Mouse (Mus musculus): Measurements from ENCODE around the gene Nr1h5. TPM values are rescaled to one million over a fixed set of nuclear protein-coding genes. Genes with fewer than 3 reads are reported as not detected.

Nr1h5 gene
- total RNA-seq, 2 experiments from 2014 or later, result not detected

DNA sequence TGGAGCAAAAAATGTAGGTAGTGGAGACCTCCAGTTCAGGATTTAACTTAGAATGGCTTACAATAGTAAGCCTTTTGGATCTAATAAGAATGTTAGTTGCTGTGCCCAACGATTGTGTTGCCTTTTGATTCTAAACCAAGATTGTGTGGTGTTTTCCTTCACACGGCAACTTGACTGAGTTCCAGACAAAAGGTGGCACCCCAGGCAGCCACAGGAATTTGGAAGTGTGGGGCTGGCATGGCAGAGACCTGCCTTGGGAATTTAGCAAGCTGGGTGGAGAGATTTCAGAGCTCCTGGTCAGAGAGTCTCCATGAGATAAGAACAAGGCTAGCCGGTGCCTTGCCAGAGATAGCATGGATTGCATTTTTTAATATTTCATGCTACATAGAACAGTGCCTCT, 8.3 kb downstream of the Nr1h5 start:
- Histone ChIP-seq H3K27ac (no peak overlapping the region), H3K4me3 (no peak overlapping the region)
- no peak for TF ChIP-seq CTCF (conservative IDR thresholded peaks at IDR 0.05)
- DNase-seq (ENCODE audit: low spot score in 2 of 2), result no peak

DNA sequence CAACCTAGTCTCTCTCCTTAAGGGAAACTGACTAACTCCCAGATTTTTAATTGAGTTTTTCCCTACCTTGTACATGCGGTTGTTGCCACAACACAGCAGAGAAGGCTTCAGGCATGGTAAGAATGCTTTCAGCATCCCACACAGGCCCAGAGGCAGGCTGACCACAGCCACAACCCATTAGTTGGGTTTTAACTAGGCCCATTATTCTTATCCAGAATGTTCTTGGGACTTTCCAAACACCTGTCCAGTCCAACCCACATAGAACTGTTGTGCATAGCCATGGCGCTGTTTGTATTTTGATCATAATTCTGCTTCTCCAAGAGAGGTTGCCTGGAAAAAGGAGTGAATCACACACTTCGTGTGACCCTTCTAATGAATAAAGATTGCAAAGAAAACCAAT, 8.8 kb downstream of the Nr1h5 start:
- no peak for DNase-seq (ENCODE audit: low spot score in 2 of 2)
- Histone ChIP-seq H3K4me3 (no peak overlapping the region), H3K27ac (no peak overlapping the region)
- no peak for TF ChIP-seq CTCF (conservative IDR thresholded peaks at IDR 0.05)

DNA sequence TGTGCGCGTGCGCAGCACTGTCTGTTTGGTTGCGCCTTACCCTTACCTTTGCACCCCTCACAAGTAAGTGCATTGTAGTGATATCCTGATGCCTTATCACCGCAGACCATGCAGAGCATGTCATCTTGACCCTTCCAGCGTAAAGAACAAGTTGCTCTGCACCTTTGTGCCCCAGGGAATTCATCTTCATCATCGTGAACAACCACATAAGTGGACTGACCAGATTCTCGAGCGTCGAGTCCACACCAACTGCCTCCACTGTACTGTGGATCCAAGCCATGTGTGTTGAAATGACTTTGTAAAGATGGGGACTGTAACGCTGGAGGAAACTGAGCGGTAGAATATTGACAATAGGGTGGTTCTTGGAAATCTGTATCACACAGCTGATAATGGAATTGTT, 9.5 kb downstream of the Nr1h5 start:
- no peak for TF ChIP-seq CTCF (conservative IDR thresholded peaks at IDR 0.05)
- DNase-seq (ENCODE audit: low spot score in 2 of 2), result no peak
- Histone ChIP-seq H3K4me3 (no peak overlapping the region), H3K27ac (no peak overlapping the region)

DNA sequence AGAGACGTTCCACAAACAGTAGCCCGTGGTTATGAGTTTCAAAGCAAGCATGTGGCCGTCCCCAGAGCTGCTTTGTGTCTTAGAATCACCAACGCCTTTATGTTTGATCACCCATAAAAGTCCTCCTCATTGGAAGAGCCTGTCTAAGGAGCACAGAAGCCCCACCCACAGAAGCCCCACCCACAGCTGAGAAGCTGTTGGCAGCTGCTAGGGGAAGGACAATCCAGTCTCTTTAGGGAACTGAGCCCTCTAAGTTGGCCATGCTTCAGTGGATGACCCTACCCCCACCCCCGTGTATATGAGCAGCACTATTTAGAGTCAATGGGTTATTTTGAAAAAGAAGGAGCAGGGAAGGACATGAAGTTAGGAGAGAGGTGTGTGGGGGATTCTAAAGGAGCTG, 17.1 kb downstream of the Nr1h5 start:
- DNase-seq (ENCODE audit: low spot score in 2 of 2), result no peak
- H3K27ac ChIP-seq, result no peak overlapping the region
- TF ChIP-seq CTCF (conservative IDR thresholded peaks at IDR 0.05), result no peak
- H3K4me3 ChIP-seq, result no peak overlapping the region

DNA sequence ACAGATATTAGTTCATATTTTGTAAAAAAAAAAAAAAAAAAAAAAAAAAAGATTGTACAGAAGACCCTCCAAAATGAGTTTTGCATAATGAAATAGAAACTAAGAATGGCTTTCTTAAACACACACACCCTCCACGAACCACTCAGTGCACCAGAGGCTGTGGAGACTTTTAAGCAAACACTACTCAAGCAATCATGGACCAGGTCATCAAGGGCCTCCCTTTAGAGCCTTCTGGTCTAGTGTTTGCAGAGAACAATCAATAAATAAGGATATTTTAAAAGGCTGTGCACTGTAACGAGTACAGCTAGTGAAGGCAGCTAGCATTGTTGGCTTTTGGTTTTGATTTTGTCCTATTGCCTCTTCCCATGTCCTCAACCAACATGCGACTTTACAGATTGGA, 17.6 kb downstream of the Nr1h5 start:
- no peak for DNase-seq (ENCODE audit: low spot score in 2 of 2)
- TF ChIP-seq CTCF (conservative IDR thresholded peaks at IDR 0.05), result no peak
- Histone ChIP-seq H3K27ac (no peak overlapping the region), H3K4me3 (no peak overlapping the region)

DNA sequence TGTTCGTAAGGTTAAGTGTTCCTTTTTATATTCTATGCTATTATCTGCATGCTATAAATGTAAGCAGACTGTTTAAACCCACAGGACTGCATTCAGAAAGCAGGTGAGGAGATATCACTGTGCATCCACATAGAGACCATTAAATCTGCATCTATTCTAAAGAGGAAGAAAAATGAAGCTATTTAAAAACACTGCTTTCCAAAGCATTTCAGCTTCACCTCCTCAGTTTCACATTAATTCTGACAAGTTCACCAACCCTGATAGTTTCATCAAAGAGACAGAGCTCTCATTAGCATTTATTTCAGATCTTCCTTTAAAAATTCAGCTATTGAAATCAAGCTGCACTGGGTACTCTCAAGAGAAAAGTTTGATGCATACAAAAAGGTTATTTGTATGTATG, 25.8 kb downstream of the Nr1h5 start:
- no peak for TF ChIP-seq CTCF (conservative IDR thresholded peaks at IDR 0.05)
- Histone ChIP-seq H3K27ac (no peak overlapping the region), H3K4me3 (no peak overlapping the region)
- DNase-seq (ENCODE audit: low spot score in 2 of 2), result no peak

DNA sequence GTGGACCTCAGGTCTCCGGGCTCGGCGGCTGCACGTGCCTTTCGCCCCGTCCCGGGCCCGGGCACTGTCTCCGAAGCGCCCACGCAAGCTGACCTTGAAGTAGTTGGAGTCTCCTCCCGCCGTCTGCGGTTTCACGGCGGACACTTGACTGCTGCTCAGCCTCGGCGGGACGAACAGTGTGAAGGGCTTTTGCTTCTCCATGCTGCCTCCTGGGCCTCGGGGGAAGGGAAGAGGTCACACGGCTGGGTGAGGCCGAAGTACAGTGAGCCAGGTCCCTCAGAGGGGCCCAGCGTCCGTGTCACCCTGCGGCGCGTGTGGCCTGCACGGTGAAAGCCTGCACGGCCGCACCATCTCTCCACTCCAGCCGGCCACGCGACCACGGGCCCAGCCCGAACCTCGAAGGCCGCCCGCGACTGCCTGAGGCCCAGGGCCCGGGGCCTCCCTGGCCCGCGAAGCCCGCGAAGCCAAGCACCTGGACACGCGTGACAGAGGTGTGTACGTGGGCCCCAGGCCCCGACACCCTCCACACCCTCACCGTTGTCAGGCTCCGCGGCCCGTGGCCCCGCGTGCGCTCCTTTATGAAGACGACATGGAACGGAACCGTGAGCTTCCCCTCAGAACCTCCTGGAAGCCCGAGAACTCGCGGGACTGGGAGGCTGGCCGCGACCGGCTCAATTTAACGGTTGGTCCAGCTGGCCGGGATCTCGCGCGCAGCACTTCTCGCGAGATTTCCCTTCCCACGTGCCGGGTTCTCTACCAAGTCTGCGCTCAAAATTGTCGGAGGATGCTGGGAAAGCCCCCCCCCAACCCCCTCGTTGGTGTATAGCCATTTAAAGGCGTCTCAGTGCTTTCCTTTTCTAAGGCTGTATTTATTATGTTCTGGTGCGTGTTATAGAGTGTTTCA, 28.2 kb downstream of the Nr1h5 start, which contains the start of gene Sycp1:
Gene Sycp1 (minus strand): TSS at position 650 of the 904 bp plus-strand sequence.
- DNase-seq (ENCODE audit: low spot score in 2 of 2), result no peak
- Histone ChIP-seq H3K27ac (no peak within 1 kb of the TSS), H3K4me3 (no peak within 1 kb of the TSS)
- TF ChIP-seq CTCF (conservative IDR thresholded peaks at IDR 0.05), result no peak

DNA sequence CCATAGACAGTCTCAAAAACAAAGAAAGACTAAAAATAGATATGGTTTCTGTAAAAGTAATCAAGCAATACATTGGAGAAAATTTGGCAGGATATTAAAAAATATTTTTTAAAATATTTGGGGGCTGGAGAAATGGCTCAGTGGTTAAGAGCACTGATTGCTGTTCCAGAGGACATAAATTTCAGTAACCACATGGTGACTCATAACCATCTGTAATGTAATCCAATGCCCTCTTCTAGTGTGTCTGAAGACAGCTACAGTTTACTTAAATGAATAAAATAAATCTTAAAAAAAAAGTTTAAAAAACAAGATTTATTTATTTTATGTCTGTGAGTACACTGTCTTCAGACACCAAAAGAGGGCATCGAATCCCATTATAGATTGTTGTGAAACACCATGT, 64.8 kb downstream of the Nr1h5 start:
- H3K27ac ChIP-seq, result no peak overlapping the region
- DNase-seq (ENCODE audit: low spot score in 2 of 2), result no peak
- no peak overlapping the region for H3K4me3 ChIP-seq
- no peak for TF ChIP-seq CTCF (conservative IDR thresholded peaks at IDR 0.05)

Other genes with a start within 250 kb of the Nr1h5 start
- gene Tspan2, start 229.6 kb downstream of the Nr1h5 start, total RNA-seq (2021), result 10 to 100 TPM; 70.5 to 76.2 TPM
- gene Tshb, start 181.4 kb downstream of the Nr1h5 start, total RNA-seq (2021), result not detected
- not detected for gene Sycp1, start 28.0 kb downstream of the Nr1h5 start, total RNA-seq (2021)
- gene Sike1, start 31.6 kb upstream of the Nr1h5 start, total RNA-seq (2021), result 10 to 100 TPM; 57.3 to 65.5 TPM
- gene Csde1, start 56.3 kb upstream of the Nr1h5 start, total RNA-seq (2021), result 100 to 1,000 TPM; 236 to 252 TPM
- 10 to 100 TPM; 59.9 to 72.6 TPM for gene Nras, start 94.2 kb upstream of the Nr1h5 start, total RNA-seq (2021)
- gene Ampd1, start 109.9 kb upstream of the Nr1h5 start, total RNA-seq (2021), result not detected
- under 1 TPM; 0.28 to 0.54 TPM for gene Dennd2c, start 138.5 kb upstream of the Nr1h5 start, total RNA-seq (2021)
- gene Bcas2, start 207.5 kb upstream of the Nr1h5 start, total RNA-seq (2021), result 10 to 100 TPM; 63.8 to 69.1 TPM